Mouse (Mus musculus) spleen, embryonic (tissue): ENCODE data around the gene Morn1.

Experiments
- CTCF ChIA-PET: fragments of 350-600 bp; sonication (Branson Sonifier 250); formaldehyde crosslinking; loops from one replicate; lab custom pipeline; 2022; lab: Charles Lee

The Morn1 gene

DNA sequence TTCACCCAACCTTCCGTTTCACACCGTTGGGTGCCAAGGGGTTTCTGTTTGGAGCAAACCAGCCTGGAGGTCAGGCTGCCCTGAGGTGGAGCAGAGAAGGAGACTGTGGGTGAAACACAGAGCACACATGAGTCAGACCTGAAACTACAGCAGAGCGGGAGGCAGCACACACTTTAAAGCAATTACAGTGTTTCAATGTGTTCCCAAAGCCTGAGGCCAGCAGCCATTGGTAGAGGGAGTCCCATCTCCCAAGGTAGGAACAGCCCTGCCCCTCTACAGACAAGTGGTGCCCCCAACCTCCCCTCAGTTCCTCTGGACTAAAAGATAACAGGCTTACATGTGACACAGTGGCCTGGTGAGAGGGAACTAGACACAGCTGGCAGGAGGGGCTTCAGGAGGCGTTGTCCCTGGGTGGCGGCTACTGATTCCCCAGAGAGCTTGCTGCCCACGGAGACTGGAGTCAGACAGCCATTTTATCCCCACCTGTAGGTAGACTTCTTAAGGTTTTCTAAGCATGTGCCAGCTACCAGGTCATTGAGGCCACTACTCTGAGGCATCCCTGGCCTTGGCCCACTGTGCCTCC lies 31.1 kb downstream of the Morn1 start:
- CTCF ChIA-PET: no interaction called here

DNA sequence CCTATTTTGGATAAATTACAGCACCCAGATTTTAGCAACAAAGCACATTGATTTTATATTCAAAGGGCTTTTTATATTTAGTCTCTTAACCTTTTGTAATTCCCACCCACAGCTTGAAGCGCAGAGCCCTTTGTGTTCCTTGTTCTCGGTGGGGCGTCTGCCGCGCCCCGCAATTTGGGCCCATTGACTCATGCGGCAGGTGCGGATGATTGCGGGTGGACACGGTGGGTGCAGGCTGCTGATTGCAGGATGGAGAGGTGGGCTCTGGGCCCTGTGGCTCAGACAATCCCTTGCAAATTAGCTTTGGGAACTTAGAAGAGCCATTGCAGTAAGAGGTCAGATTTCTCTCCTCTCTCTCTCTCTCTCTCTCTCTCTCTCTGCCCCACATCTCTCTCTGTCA lies 31.9 kb downstream of the Morn1 start:
- CTCF ChIA-PET: interaction anchor here (0.6 kb wide), 1 partner anchor 61 kb away, joined by 10 read pairs; no protein-coding TSS in a partner anchor

DNA sequence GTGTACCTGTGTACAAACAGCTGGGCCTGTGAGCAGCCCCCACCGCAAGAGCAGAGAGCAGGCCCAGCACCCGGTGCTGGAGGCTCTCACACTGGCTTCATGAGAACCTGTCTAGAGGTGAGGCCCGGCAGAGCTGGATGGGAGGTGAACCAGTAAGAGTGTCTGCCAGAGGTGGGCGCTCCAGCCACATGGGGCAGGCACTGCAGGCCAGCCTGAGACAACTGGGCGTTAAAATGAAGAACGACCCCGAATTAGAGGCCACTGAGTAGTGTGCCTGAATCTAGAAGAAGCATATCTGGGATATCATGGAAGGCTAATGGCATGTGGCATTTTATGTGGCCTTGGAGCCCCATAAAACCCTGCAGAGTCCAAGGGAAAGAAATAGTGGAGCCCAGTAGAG lies 33.7 kb downstream of the Morn1 start:
- CTCF ChIA-PET: no interaction called here

DNA sequence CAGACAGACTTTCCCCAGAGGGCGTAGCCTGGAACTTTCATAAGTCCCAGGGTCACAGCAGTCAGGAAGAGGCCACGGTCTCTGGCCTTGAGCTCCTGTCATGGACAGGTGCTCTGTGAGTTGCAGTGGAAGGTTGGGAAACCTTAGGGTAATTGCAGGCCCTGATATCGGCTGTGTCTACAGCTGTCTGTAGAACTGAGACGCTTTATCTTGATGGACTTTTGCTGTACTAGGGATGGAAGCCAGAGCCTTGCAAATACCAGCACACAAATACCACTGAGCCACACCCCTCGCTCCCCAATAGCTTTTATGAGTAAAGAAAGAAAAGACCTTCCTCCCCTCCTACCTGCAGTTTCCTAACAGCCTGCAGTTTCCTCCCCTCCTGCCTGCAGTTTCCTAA lies 34.2 kb downstream of the Morn1 start:
- CTCF ChIA-PET: no interaction called here

DNA sequence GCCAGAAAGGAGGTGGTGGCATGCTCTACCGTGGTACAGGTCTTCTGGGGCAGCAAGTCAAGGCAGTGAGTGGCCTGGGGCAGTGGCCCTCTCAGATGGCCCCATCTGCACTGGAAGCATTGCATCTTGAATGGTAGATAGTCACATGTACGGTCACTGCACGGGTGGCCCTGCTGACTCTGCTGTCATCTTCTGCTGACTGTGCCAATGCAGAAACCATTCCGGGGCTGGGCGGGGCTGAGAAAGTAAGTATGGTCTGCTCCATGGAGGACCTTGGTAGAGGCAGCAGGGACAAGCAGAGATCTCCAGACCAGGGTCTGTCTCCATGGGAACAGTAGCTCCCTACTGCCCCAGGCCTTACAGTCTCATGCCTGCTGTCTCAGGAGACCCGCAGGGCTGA lies 34.8 kb downstream of the Morn1 start:
- CTCF ChIA-PET: no interaction called here

DNA sequence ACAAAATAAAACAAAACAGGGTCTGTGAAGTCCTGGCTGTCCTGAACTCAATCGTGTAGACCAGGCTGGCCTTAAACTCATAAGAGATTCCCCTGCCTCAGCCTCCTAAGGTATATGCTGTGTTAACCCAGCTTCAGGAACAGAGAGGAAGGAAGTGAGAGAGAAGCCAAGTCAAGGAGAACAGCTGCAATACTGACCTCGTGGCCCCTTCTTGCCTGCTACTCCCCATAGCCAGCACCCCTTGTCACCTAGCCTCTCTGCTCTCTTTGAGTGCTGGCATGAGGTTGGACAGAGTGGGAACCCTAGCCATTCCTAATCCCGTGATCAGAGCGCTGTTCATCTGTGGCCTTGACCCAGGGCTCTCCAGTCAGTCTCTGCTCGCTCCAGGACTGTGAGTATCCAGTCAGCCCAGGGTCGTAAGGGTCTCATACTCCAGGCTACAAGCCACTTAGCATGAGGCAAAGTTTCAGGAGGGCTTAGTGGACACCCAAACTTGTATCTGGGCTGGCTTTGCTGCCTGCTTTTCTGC lies 35.6 kb downstream of the Morn1 start:
- CTCF ChIA-PET: no interaction called here

DNA sequence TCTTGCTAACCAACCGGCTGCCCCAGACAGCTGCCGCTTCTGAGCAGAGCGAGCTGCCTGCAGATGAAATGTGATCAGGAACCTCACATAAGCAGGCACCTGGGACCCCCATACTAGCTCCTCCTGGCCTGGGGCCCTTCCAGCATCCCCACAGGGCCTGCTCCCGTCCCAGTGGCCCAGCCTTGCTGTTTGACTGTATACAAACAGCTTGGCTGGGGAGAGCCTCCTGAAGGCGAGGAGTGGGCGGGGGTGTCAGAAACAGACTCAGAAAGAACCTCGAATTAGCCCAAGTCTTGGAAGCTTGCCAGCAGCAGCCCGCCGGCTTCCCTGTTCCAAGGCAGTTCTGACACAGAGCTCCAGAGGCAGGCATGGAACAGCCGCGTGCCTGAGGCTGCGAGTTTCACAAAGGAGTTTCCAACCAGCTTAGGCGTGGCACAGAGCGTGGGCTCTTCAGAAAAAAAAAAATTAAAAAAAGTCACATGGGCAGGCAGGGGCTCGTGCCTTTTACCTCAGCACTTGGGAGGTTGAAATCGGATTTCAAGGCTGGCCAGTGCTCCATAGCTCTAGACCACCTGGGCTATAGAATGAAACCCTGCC lies 36.2 kb downstream of the Morn1 start:
- CTCF ChIA-PET: no interaction called here

DNA sequence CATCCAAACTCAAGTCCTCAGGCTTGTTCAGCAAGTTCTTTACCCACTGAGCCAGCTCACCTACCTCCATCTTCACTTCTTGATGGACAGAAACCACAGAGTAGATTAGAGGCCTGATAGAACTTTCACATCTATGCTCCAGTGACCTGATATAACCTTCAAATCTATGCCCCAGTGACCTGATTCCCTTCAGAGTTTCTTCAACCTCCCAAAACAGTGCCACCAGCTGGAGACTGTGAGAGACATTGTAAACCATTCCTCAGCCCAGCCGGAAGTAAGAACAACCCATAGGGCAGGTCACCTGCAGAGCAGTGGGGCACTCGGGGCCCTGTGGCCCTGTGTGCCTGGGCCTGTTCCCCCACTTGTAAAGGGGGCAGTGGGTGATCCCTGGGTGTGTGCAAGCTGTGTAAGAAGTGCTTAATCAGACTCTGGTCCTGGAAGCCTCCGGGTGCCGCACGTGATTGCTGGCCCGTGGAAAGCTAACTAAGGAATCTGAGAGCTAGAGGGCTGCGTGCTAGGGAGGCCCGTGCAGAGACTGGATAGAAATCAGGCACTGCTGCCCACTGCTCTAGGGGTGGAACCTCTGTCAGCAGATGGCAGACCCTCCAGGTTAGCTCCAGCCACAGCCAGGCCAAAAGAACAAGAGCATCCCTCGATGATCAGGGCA lies 37.6 kb downstream of the Morn1 start:
- CTCF ChIA-PET: no interaction called here

DNA sequence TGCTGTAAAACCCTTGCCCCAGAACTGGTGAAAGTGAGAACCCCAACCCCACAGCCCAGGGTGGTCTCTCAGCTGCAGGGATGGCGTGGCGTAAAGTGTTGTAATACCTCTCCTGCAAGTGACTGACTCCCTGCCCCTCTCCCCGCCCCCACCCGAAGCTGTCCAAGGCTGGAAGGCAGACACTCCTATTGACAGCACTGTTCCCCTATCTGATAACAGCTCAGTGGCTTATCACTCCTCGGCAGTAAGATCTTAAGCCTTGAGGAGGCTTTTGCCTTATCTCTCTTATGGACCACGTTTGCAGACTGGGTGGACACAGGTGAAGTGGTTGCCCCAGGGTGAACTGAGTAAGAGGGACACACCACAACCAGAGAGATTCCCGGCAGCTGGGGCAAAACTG lies 38.9 kb downstream of the Morn1 start:
- CTCF ChIA-PET: interaction anchor here (0.7 kb wide), 1 partner anchor 877 kb away, joined by 6 read pairs; no protein-coding TSS in a partner anchor

DNA sequence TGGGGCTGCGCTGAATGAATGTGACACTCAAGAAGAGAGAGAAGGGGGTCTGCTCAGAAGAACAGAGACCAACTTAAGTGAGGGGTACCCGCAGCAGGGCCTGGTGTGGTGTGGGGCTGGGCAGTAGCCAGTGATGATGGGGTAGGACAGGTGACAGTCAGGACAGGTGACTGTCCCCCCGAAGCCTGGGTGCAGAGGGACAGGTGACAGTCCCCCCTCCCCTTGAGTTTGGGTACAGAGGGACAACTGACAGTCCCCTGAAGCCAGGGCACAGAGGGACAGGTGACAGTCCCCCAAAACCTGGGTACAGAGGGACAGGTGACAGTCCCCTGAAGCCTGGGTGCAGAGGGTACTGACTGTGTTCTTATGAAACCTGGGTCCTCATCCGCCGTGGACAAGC lies 39.8 kb downstream of the Morn1 start:
- CTCF ChIA-PET: no interaction called here

DNA sequence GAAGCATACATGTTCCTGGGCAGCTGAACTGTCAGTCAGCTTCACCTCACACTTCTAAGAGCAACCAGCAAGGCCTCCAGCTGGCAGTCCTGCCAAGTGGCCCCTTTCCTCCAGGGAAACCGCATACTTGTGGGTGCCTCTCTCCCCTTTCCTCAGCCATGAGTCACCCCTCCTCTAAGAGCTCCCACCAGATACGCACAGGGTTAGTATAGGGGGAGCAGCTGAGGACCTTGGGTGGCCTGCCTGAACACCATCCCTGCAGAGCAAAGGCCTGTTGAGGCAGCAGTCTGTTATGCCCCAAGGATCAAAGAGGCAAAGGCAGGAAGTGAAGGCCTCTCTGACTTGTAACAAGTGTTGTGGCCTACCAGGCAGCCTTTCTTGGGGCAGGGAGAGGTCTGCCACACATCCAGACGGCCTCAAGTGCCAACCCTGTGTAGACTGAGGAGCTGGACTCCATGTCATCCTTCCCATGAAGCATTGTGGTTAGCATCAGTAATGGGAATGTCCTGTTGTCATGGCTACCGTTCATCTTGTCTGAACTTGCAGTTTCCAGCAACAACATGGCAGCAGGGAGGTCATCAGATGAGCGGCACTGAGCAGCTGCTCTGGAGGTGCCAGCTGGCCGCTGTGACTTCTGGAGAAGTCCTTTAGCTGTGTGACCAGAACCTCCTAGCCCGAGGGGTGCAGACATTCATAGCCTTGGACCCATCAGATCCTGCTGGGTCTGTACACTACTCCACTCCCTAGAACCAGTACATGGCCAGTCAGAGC lies 40.4 kb downstream of the Morn1 start:
- CTCF ChIA-PET: no interaction called here

DNA sequence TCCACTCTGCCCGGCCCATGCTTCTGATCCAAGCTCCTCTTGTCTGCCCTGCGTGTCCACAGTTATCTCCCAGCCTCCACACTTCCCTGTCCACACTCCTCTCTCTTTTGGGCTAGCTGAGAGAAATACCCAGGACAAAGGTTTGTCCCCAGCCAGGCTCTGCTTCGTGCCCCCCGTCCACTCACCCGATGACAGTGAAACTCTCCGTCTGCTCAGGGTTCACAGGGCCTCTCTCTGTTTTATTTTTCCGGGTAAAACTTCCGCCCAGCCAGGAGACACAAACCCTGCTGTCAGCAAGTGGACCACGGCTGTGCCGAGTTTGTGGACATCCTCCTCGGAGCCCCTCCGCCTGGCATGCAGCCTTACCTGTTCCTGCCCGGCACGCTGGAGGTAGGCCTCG lies 42.0 kb downstream of the Morn1 start:
- CTCF ChIA-PET: interaction anchor here (0.8 kb wide), 1 partner anchor 31 kb away, joined by 3 read pairs; no protein-coding TSS in a partner anchor

DNA sequence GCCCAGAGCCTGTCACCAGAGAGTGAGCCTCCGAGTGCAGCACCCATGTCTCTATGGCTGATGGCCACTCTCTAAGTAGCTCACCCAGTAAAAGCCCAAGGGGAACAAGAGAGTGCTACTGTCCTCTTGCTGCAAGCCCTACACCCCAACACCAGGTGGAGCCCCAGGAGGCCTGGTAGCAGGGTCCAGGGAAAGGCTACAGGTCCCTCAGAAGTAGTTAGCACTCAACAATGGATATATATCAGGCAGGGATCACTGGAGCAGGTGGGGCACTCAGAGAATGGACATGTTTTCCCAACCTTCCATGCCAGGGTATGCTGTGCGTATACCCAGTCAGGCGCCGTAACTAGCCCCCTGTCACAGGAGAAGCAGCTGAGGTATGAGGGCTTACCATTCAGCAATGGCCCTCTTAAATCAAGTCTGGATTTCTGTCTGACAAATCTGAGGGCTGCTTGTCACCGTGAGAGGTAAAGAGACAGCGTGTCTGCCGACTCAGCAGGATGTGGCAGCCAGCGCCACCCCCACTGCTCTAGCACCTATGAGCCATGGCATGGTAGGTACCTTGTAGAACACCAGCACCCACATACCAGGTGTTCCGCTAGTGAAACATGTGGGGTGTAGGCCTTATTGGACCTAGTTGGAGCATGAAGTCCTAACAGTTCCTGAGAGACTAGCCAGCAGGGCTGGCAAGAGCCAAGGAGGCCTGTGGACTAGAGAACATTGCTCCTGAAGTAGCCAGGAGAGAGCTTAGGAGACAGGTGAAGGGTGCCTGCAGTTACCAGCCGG lies 42.9 kb downstream of the Morn1 start:
- CTCF ChIA-PET: no interaction called here

DNA sequence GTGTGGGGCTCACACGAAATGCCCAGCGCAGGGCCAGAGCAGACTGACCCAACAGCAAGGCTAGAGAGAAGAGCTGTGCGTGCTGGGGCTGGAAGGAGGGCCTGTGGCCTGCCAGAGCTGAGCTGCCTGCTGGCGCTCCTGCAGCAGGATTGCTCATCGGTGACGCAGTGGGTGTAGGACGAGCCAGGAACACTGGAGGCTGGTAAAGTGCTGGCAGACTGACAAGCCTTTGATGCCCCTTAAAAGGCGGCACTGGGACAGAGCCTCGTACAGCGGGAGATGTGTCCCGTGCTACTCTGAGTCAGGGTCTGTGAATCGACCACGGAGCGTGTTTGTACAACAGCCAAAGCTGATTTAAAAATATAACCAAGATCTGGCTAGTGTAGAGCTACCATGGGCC lies 43.6 kb downstream of the Morn1 start:
- CTCF ChIA-PET: no interaction called here

DNA sequence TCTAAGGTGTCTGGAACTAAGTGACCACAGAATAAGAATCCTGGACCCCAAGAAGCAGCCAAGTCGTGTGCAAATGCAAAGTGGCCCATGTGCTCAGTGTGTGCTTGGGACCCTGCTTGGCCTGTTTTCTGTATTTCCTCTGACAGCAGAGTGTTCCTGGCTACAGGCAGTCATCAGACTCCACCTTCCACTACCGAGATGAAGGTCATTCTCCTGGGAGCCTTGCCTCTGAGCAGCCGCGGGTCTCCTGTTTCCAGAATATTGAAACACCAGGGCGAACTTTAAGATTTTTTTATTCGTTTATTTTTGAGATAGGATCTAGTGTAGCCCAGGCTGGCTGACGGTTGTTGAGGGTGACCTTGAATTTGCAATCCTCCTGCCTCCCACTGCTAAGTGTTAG lies 44.2 kb downstream of the Morn1 start:
- CTCF ChIA-PET: no interaction called here

DNA sequence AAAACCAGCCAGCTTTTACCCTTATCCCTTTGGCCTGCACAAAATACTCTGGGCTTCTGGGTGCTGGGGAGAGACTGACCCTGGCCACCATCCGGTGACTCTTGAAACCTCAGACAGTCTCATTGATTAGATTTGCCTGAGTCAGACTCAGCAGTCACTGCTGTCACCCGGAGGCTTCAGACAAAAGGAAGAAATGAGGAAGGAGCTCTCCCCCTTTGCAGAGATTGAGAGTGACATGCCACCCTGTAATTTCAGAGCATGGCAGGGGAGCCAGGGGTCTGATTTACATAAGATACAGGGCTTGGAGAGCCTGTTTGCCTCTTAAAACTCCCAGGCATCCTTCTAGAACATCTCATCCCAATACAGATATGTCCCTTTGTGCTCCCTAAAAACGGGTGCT lies 46.8 kb downstream of the Morn1 start:
- CTCF ChIA-PET: interaction anchor here (0.6 kb wide), 1 partner anchor 21 kb away, joined by 4 read pairs; no protein-coding TSS in a partner anchor

DNA sequence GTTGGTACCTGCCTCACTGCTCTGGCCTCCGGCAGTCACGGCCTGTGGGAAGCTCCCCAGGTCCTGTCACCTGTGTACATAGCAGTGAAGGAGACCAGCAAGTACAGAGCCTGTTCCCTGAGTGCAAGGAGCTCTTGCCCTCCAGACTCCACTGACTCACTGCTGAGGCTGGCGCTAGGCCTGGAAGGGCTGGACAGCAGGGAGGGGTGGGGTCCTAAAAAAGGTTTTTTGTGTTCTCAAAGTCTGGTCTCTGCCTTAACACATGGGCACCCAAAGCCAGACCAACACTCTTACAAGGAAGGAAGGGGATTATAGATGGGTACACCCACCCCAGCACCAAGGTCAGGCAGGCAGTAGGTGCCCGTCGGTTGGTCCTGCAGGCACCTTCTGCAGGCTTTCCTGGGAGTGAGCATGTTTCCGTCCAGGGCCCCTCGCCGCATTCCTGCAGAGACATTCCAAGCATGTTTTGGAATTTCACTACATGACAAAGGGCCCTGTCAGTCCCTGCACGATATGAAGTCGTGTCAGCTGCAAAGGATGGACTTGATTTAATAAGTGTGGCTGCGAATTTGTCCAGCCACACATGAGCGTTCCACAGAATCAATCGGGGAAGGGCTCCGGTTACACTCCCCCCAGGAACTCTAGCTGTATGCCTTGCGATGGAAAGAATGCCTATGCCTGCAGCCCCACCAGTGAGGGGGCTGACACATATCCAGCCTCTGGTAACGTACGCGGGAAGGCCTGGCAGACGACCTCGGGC lies 47.5 kb downstream of the Morn1 start:
- CTCF ChIA-PET: no interaction called here

DNA sequence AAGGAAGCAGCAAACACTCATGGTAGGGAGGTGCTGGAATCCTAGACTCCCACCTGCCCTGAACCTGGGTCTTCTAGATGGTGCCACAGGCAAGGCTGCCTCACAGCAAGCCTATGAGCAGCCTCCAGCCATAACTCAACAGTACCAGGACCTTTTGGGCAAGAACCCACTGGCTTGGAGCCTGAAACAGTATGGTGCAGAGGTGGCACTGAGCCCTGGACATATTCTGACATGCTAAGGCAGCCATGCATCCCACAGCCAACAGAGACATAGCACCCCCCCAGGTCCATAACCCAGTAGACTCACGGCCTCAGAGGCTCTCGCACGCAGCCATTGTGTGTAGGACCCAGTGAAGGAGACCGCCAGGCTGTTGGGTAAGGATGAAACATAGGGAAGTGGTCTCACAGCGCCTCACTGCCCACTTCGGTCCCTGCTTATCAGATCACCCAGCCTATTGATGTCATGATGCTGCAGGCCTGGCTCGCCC lies 48.4 kb downstream of the Morn1 start:
- CTCF ChIA-PET: no interaction called here

DNA sequence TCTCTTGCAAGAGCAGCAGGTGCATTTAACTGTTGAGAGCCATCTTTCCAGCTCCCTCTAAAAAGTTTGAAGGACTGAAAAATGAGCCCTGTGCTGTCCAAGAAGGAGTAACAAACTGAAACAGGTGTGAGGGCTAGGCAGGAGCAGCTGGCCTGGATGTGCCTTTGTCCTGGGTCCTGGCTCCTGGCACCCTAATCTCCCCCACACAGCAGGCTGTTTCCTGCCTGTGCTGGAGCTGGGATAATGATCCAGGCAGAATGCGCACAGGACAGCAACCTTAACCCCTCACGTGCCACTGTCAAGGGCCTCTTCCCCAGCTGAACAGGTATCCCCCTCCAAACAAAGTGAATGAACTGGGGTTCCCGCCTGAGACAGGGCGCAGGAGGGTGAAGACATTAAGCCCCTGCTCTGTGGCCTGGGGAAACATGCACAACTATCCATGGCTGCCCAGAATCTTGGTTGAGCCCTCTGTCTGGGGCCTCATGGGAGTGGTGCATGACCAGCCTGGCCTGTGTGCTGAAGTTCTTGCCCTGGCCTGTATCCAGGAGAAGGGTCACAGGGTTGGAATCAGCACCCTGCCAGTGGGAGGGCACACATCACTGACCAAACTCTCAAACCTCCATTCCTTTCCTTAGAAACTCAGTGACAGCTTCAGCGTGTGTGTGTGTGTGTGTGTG lies 49.7 kb downstream of the Morn1 start:
- CTCF ChIA-PET: interaction anchor here (0.6 kb wide), 1 partner anchor 9 kb away, joined by 5 read pairs; no protein-coding TSS in a partner anchor

DNA sequence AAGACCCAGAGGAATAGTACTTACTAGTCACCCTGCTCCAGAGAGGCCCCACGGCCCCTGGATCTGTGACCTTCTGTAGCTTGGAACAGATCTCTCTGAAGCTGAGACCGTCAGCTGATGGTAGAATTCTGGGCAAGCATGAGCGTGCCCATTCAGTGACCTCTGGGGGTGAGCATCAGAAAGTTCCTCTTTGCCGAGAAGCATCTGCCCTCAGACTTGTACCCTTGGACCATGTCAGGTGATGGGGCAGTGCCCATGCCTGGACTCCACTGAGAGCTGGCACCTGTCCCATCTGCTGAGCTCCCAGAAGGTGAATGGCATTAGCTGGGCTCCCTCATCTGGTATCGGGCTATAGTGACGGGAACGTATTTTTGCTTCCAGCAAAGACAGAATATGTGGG lies 51.5 kb downstream of the Morn1 start:
- CTCF ChIA-PET: no interaction called here
